Mouse (Mus musculus) hindbrain, postnatal 0 days (tissue): ENCODE results near the gene Nudt13. TPM values are rescaled to one million over a fixed set of nuclear protein-coding genes. Genes with fewer than 3 reads are reported as not detected.
A peak's percentile ranks its signal among the peaks of the same experiment; 100 is the strongest.

Experiments
- ATAC-seq: fragments of 200-750 bp; cut with Nextera tagmentation; 2 replicates; pipeline ENCODE4 v1.8.0; 2017; ENCODE audit warnings: mild to moderate bottlenecking, moderate TSS enrichment, moderate library complexity
- DNase-seq: peaks from one replicate; pipeline ENCODE4 v3.0.0-alpha.2; 2015; ENCODE audit warnings: low spot score
- H3K27ac ChIP-seq: fragments of 300-500 bp; sonication (generic); 2 replicates; pipeline ENCODE4 v1.5.1; 2014; ENCODE audit warnings: mild to moderate bottlenecking
- H3K27me3 ChIP-seq: fragments of 300-500 bp; sonication (generic); 2 replicates; pipeline ENCODE4 v1.6.1; 2014; ENCODE audit warnings: low read length, mixed read lengths; ENCODE audit not compliant: insufficient read depth
- H3K36me3 ChIP-seq: fragments of 300-500 bp; sonication (generic); 2 replicates; pipeline ENCODE4 v1.6.1; 2014; ENCODE audit warnings: low read length, mixed read lengths; ENCODE audit not compliant: insufficient read depth
- H3K4me1 ChIP-seq: fragments of 300-500 bp; sonication (generic); 2 replicates; pipeline ENCODE4 v1.6.1; 2014; ENCODE audit warnings: antibody characterized with exemption, low read length, mixed read lengths; ENCODE audit not compliant: insufficient read depth
- H3K4me2 ChIP-seq: fragments of 300-500 bp; sonication (generic); 2 replicates; pipeline ENCODE4 v1.6.1; 2014; ENCODE audit warnings: low read depth, mild to moderate bottlenecking, low read length, moderate library complexity, mixed read lengths
- H3K4me3 ChIP-seq: fragments of 300-500 bp; sonication (generic); 2 replicates; pipeline ENCODE4 v1.5.1; 2014; ENCODE audit warnings: low read length
- H3K9ac ChIP-seq: fragments of 300-500 bp; sonication (generic); replicated peaks from 2 replicates; pipeline ENCODE4 v1.6.1; 2014; ENCODE audit warnings: mild to moderate bottlenecking, low read length, moderate library complexity, mixed read lengths
- H3K9me3 ChIP-seq: fragments of 300-500 bp; sonication (generic); 2 replicates; pipeline ENCODE4 v1.6.1; 2016; ENCODE audit warnings: low read length, mixed read lengths
- CTCF ChIP-seq: IDR thresholded peaks from 2 replicates; pipeline ENCODE4 v1.5.1; 2016; ENCODE audit warnings: antibody characterized with exemption, control low read depth, low read depth
- WGBS: fragments of 180-500 bp; shearing (Covaris S2); extraction: QIAGEN DNeasy Blood & Tissue Kit; methylation state at CpG from one replicate; pipeline ENCODE4 v1.1.7; 2014; 5-methylcytosine and 5-hydroxymethylcytosine counted together
- polyA plus RNA-seq: library from polyadenylated mRNA; unstranded; fragments of >200 nt; fragmentation: Nextera tagmentation; extraction: Ambion mirVana; gene quantifications from 2 replicates; pipeline ENCODE4 v1.2.1, GENCODE M21; 2015
- total RNA-seq: library from RNA; depleted of rRNA; stranded (reverse); fragments of >200 nt; gene quantifications from 2 replicates; pipeline ENCODE4 v1.2.3, GENCODE M21; 2014

Gene Nudt13
- total and polyA plus RNA-seq, 2 experiments from 2014 or later = 11.2 to 13.4 TPM

DNA sequence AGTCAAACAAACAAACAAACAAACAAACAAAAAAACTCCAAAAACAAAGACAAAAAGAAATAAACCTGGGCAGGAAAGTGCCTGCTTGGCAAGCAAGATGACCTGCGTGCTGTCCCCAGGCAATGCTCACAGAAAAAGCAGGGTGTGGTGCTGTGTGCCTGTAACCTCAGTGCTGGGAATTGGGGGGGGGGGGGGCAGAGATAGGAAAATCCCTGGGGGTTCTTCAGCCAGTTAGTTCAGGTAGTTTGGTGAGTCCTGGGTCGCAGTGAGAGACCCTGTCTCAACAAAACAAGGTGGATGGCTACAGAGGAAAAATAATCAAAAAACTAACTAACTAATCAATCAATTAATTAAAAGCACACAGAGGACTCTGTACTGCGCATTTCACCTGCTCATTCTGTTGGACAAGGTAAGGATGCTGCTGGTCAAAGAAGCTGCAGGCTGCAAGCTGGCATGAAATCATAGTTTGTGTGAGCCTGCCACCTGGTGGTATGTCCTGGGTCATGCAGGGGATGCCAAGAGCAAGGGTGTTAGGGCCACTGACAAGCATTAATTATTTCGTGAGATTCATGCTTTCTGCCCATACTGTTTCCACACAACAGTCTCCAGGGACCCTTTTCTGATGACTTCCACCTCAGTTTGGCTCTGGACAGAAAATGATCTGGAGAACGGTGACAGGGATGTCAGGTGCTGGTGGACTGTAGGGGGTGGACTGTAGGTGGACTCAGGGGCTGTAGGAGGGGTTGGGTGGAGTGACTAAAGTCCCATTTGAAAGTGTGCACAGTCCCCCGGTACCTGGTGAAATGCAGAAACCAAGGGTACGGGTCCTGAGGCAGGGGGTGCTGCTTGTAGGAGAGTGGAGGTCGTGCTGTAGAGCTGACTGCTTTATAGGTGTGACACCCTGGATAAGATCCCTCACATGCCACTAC is 36.0 kb upstream of the Nudt13 start:
- 56% methylated on average over 8 of the region's 8 CpGs for WGBS
- Histone ChIP-seq H3K36me3 (no peaks in the 10 kb centered on the region), H3K4me3 (no peak overlapping the region), H3K9ac (no peak overlapping the region), H3K4me1 (no peaks in the 10 kb centered on the region), H3K9me3 (no peaks in the 10 kb centered on the region), H3K27ac (no peak overlapping the region), H3K27me3 (no peaks in the 10 kb centered on the region), H3K4me2 (no peak overlapping the region)
- peak; percentile 87 for DNase-seq
- ATAC-seq = peak; percentile 83
- TF ChIP-seq CTCF = peak; percentile 98

DNA sequence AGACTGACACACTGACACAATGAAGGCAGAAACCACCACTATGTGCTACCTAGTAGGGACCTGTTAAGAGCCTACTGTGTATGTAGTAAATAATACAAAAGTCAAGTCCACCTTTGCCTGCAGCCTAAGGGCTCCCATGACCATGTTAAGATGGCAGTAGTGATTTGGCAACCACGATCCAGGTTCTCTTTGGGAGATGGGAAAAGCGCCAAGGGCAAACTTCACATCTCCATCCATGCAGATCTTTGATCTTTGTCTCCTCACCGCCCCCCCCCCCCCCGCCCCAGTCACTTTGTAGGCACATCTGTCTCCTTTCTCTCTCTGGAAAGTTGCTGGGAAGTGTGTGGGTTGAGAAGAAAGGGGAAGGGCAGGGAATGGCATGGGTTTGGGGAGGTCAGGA is 32.2 kb upstream of the Nudt13 start:
- no peak for ATAC-seq
- Histone ChIP-seq H3K4me1 (no peaks in the 10 kb centered on the region), H3K4me3 (no peak overlapping the region), H3K27ac (no peak overlapping the region), H3K4me2 (no peak overlapping the region), H3K9me3 (no peaks in the 10 kb centered on the region), H3K27me3 (no peaks in the 10 kb centered on the region), H3K9ac (no peak overlapping the region), H3K36me3 (no peaks in the 10 kb centered on the region)
- no peak for TF ChIP-seq CTCF
- 73% methylated on average over 4 of the region's 4 CpGs for WGBS
- no peak for DNase-seq

DNA sequence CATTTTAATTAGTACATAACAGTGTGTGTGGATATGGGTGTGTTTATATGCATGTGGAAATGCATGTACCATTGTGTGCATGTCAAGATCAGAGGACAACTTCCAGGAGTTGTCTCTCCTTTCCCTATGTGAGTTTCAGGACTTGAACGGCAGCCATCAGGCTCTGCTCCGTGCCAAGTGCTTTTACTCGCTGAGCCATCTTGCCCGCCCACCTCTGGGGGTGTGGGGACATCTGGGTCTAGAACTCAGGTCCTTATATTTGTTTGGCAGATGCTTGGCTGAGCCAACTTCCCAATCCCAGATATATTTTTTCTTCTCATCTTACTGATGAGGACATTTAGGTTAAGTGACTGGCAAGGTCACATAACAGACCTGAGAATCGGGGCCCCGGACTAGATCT is 26.1 kb upstream of the Nudt13 start:
- ATAC-seq (no peak), DNase-seq (peak; percentile 25)
- Histone ChIP-seq H3K9ac (no peak overlapping the region), H3K27ac (no peak overlapping the region), H3K4me2 (no peak overlapping the region), H3K36me3 (no peaks in the 10 kb centered on the region), H3K9me3 (no peaks in the 10 kb centered on the region), H3K27me3 (no peaks in the 10 kb centered on the region), H3K4me1 (no peaks in the 10 kb centered on the region), H3K4me3 (no peak overlapping the region)
- no peak for TF ChIP-seq CTCF
- 54% methylated on average over 6 of the region's 6 CpGs for WGBS

DNA sequence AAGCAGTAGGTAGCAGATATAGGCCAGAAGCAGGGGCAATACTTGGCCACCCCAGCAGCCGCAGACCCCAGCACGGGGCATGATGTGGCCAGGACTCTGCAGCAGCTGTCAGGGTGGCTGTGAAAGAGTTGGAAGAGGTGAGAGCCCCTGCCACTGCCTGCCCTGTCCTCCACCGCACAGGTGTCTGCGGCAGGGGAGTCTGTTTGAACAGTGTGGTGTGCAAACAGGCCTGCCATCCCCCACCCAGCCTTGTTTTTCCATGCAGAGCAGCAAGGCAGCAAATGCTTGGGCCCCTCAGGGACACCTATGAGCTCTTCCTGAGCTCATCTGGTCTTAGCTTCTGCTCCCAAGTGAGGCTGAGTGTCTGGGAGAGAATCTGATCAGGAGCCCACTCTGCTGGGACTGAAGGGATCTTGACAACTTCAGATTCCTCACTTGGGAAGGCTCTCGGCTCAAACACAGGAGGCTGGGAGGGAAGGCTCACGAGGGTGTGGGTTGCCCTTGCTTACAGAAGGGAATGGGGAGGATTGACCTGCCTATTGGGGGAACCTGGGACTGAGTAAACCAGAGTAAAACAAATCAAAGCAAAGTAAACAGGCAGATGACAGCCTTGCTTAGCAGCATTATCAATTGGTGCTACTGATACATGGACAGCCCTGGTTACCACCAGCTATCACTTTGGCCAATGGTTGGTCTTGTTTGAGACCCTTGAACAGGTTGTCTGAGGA is 25.3 kb upstream of the Nudt13 start, which contains the start of gene Kcnk16:
Gene Kcnk16 (minus strand): TSS at position 118 of the 728 bp plus-strand sequence.
- ATAC-seq = no peak
- Histone ChIP-seq H3K36me3 (no peaks in the 10 kb centered on the region), H3K4me3 (no peak within 1 kb of the TSS), H3K27ac (no peak within 1 kb of the TSS), H3K4me2 (no peak within 1 kb of the TSS), H3K9ac (no peak within 1 kb of the TSS), H3K27me3 (no peaks in the 10 kb centered on the region), H3K4me1 (no peaks in the 10 kb centered on the region), H3K9me3 (peaks cover 3% of the 10 kb centered on the region; the same call in 1 of the 2 replicates)
- no peak for TF ChIP-seq CTCF
- DNase-seq = no peak
- 78% methylated on average over 6 of the region's 6 CpGs for WGBS

DNA sequence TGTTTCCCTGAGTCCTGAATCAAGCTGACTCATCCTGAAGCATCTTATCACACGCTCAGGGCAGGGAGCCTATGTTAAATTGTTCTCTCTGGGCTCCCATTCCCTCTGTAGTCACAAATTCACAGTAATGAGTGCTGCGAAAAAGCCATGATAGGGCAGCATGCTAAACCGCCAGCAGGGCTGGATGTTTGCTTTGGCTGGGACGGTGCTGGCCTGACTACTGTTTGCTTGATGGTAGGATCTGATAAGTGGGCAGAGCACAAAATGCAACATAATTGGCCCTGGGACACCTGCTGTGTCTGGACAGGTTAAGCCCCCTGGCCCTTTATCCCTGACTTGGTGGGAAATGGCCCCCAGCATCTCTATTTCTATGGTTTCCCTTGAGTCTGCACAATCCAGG is 3.1 kb upstream of the Nudt13 start:
- ATAC-seq (no peak), DNase-seq (no peak)
- WGBS = 66% methylated on average over 4 of the region's 4 CpGs
- TF ChIP-seq CTCF = no peak
- H3K9ac ChIP-seq = no peak overlapping the region
- H3K4me3 ChIP-seq = no peak overlapping the region
- no peaks in the 10 kb centered on the region for H3K4me1 ChIP-seq
- no peaks in the 10 kb centered on the region for H3K9me3 ChIP-seq
- H3K36me3 ChIP-seq = no peaks in the 10 kb centered on the region
- no peak overlapping the region for H3K27ac ChIP-seq
- no peaks in the 10 kb centered on the region for H3K27me3 ChIP-seq
- no peak overlapping the region for H3K4me2 ChIP-seq

DNA sequence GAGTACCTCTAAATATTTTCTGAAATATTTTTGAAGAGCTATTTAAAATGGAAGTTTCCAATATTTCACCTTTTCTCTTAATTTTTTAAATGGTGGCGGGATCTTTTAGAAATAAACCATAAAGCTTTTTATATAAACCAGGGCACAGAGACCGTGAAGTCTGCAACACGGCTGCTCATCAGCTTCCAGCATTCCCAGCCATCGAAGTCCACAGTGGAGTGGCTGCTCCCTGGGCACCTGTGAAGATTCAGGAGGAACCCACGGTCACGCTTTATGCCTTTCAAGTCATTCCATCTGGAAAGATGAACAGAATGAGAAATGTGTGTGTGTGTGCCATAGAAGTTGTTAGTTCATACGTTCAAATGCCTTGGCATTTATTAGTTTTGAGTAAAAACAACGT is 450 bp downstream of the Nudt13 start:
- no peak for TF ChIP-seq CTCF
- no peak for DNase-seq
- WGBS = 43% methylated on average over 8 of the region's 8 CpGs
- Histone ChIP-seq H3K4me1 (no peaks in the 10 kb centered on the region), H3K36me3 (no peaks in the 10 kb centered on the region), H3K4me2 (peak overlapping the region; percentile 55), H3K9ac (peak overlapping the region; percentile 14), H3K27me3 (no peaks in the 10 kb centered on the region), H3K9me3 (no peaks in the 10 kb centered on the region), H3K4me3 (peak overlapping the region; percentile 59), H3K27ac (no peak overlapping the region)
- no peak for ATAC-seq
